Mouse (Mus musculus): ENCODE data around the gene Scgb1b30. TPM values are rescaled to one million over a fixed set of nuclear protein-coding genes. Genes with fewer than 3 reads are reported as not detected.
"Not testable (repeated sequence)": the region's sequence is repeated elsewhere in the genome, so short reads cannot be mapped to it uniquely, and the experiment has no call there.

Scgb1b30 gene
- polyA plus RNA-seq (2015; fragmentation: Nextera tagmentation; extraction: Ambion mirVana): not detected in 2 replicates

- no peak for ATAC-seq (ENCODE audit: insufficient number of reproducible peaks, low FRiP score, low TSS enrichment, low read depth)
- Histone ChIP-seq H3K9ac (no peak within 1 kb of the TSS), H3K4me2 (no peak within 1 kb of the TSS), H3K27me3 (no peaks in the 10 kb centered on the region), H3K4me1 (no peaks in the 10 kb centered on the region), H3K27ac (no peak within 1 kb of the TSS), H3K4me3 (no peak within 1 kb of the TSS), H3K36me3 (no peaks in the 10 kb centered on the region), H3K9me3 (no peaks in the 10 kb centered on the region)
- 75% methylated on average over 3 of the region's 3 CpGs for WGBS
Observed at GRCm38 (mm10) chr7:34094911-34095481, at the start of gene Scgb1b30. Scgb1b30 (plus strand) TSS chr7:34095431.

- H3K4me1 ChIP-seq; H3K27ac ChIP-seq; H3K4me2 ChIP-seq; H3K9me3 ChIP-seq; H3K4me3 ChIP-seq; ATAC-seq (ENCODE audit: insufficient number of reproducible peaks, low FRiP score, low TSS enrichment, low read depth); H3K36me3 ChIP-seq; H3K27me3 ChIP-seq; H3K9ac ChIP-seq: not testable (repeated sequence)
- WGBS: 74% methylated on average over 5 of the region's 5 CpGs
Observed at GRCm38 (mm10) chr7:34068132-34068531, 27.1 kb upstream of the Scgb1b30 start.

- WGBS: 72% methylated on average over 2 of the region's 2 CpGs
- H3K4me3 ChIP-seq: no peak overlapping the region
- H3K36me3 ChIP-seq: no peaks in the 10 kb centered on the region
- no peak for ATAC-seq (ENCODE audit: insufficient number of reproducible peaks, low FRiP score, low TSS enrichment, low read depth)
- H3K4me1 ChIP-seq: no peaks in the 10 kb centered on the region
- no peak overlapping the region for H3K27ac ChIP-seq
- H3K9ac ChIP-seq: no peak overlapping the region
- no peaks in the 10 kb centered on the region for H3K9me3 ChIP-seq
- H3K4me2 ChIP-seq: no peak overlapping the region
- H3K27me3 ChIP-seq: no peaks in the 10 kb centered on the region
Observed at GRCm38 (mm10) chr7:34100002-34100401, 4.8 kb downstream of the Scgb1b30 start.

GRCm38 (mm10) chr7:34101276-34101675, 6.0 kb downstream of the Scgb1b30 start:
- H3K27ac ChIP-seq: no peak overlapping the region
- no peak overlapping the region for H3K4me2 ChIP-seq
- no peak for ATAC-seq (ENCODE audit: insufficient number of reproducible peaks, low FRiP score, low TSS enrichment, low read depth)
- H3K27me3 ChIP-seq: no peaks in the 10 kb centered on the region
- H3K4me3 ChIP-seq: no peak overlapping the region
- no peaks in the 10 kb centered on the region for H3K9me3 ChIP-seq
- H3K9ac ChIP-seq: no peak overlapping the region
- H3K36me3 ChIP-seq: no peaks in the 10 kb centered on the region
- no peaks in the 10 kb centered on the region for H3K4me1 ChIP-seq

GRCm38 (mm10) chr7:34109190-34109589, 14.0 kb downstream of the Scgb1b30 start:
- H3K36me3 ChIP-seq: peaks cover 47% of the 10 kb centered on the region
- H3K4me2 ChIP-seq: no peak overlapping the region
- no peak overlapping the region for H3K4me3 ChIP-seq
- no peaks in the 10 kb centered on the region for H3K9me3 ChIP-seq
- H3K4me1 ChIP-seq: peaks cover 7% of the 10 kb centered on the region; the same call in 1 of the 2 replicates
- H3K9ac ChIP-seq: no peak overlapping the region
- H3K27ac ChIP-seq: peak overlapping the region; percentile 22; the same call in 1 of the 2 replicates
- no peaks in the 10 kb centered on the region for H3K27me3 ChIP-seq
- no peak for ATAC-seq (ENCODE audit: insufficient number of reproducible peaks, low FRiP score, low TSS enrichment, low read depth)
- WGBS: 67% methylated on average over 5 of the region's 5 CpGs

GRCm38 (mm10) chr7:34116601-34117000, 21.4 kb downstream of the Scgb1b30 start:
- H3K27ac ChIP-seq: no peak overlapping the region
- no peak for ATAC-seq (ENCODE audit: insufficient number of reproducible peaks, low FRiP score, low TSS enrichment, low read depth)
- H3K4me1 ChIP-seq: peaks cover 5% of the 10 kb centered on the region; the same call in 1 of the 2 replicates
- no peak overlapping the region for H3K4me3 ChIP-seq
- H3K9me3 ChIP-seq: no peaks in the 10 kb centered on the region
- WGBS: 86% methylated on average over 3 of the region's 3 CpGs
- no peaks in the 10 kb centered on the region for H3K27me3 ChIP-seq
- H3K36me3 ChIP-seq: peaks cover 67% of the 10 kb centered on the region
- H3K4me2 ChIP-seq: no peak overlapping the region
- no peak overlapping the region for H3K9ac ChIP-seq

- not testable (repeated sequence) for ATAC-seq (ENCODE audit: insufficient number of reproducible peaks, low FRiP score, low TSS enrichment, low read depth); H3K4me3 ChIP-seq; H3K4me1 ChIP-seq; H3K9me3 ChIP-seq; H3K4me2 ChIP-seq; H3K27me3 ChIP-seq; H3K27ac ChIP-seq; H3K9ac ChIP-seq
- H3K36me3 ChIP-seq: peaks cover 40% of the 10 kb centered on the region
- WGBS: 11% methylated on average over 1 of the region's 1 CpGs
Observed at GRCm38 (mm10) chr7:34120636-34121035, 25.4 kb downstream of the Scgb1b30 start.

- Histone ChIP-seq H3K27me3 (no peaks in the 10 kb centered on the region), H3K9ac (no peak overlapping the region), H3K4me1 (peaks cover 5% of the 10 kb centered on the region; the same call in 1 of the 2 replicates), H3K4me3 (no peak overlapping the region), H3K9me3 (no peaks in the 10 kb centered on the region), H3K4me2 (no peak overlapping the region), H3K27ac (no peak overlapping the region), H3K36me3 (peaks cover 37% of the 10 kb centered on the region)
- no peak for ATAC-seq (ENCODE audit: insufficient number of reproducible peaks, low FRiP score, low TSS enrichment, low read depth)
- 77% methylated on average over 6 of the region's 6 CpGs for whole genome bisulfite sequencing
Observed at GRCm38 (mm10) chr7:34122987-34123720, 27.9 kb downstream of the Scgb1b30 start.

- Histone ChIP-seq H3K36me3 (peaks cover 28% of the 10 kb centered on the region), H3K4me3 (no peak overlapping the region), H3K9ac (no peak overlapping the region), H3K4me2 (no peak overlapping the region), H3K4me1 (peaks cover 9% of the 10 kb centered on the region), H3K27ac (no peak overlapping the region), H3K9me3 (no peaks in the 10 kb centered on the region), H3K27me3 (no peaks in the 10 kb centered on the region)
- 89% methylated on average over 9 of the region's 9 CpGs for WGBS
- no peak for ATAC-seq (ENCODE audit: insufficient number of reproducible peaks, low FRiP score, low TSS enrichment, low read depth)
Observed at GRCm38 (mm10) chr7:34125346-34125745, 30.1 kb downstream of the Scgb1b30 start.

GRCm38 (mm10) chr7:34126291-34126690, 31.1 kb downstream of the Scgb1b30 start:
- WGBS: 85% methylated on average over 3 of the region's 3 CpGs
- H3K4me1 ChIP-seq: peaks cover 13% of the 10 kb centered on the region
- H3K27ac ChIP-seq: no peak overlapping the region
- H3K36me3 ChIP-seq: peaks cover 28% of the 10 kb centered on the region
- ATAC-seq (ENCODE audit: insufficient number of reproducible peaks, low FRiP score, low TSS enrichment, low read depth): no peak
- no peaks in the 10 kb centered on the region for H3K9me3 ChIP-seq
- H3K4me2 ChIP-seq: no peak overlapping the region
- no peaks in the 10 kb centered on the region for H3K27me3 ChIP-seq
- H3K9ac ChIP-seq: no peak overlapping the region
- H3K4me3 ChIP-seq: no peak overlapping the region

GRCm38 (mm10) chr7:34131118-34131517, 35.9 kb downstream of the Scgb1b30 start:
- Histone ChIP-seq H3K4me2 (peak overlapping the region; percentile 67), H3K27ac (no peak overlapping the region), H3K9me3 (no peaks in the 10 kb centered on the region), H3K4me3 (peak overlapping the region; percentile 92), H3K27me3 (no peaks in the 10 kb centered on the region), H3K4me1 (peaks cover 28% of the 10 kb centered on the region), H3K9ac (no peak overlapping the region), H3K36me3 (peaks cover 16% of the 10 kb centered on the region)
- 52% methylated on average over 3 of the region's 3 CpGs for WGBS
- ATAC-seq (ENCODE audit: insufficient number of reproducible peaks, low FRiP score, low TSS enrichment, low read depth): no peak

- no peaks in the 10 kb centered on the region for H3K9me3 ChIP-seq
- peak overlapping the region; percentile 92 for H3K9ac ChIP-seq
- ATAC-seq (ENCODE audit: insufficient number of reproducible peaks, low FRiP score, low TSS enrichment, low read depth): no peak
- H3K4me3 ChIP-seq: peak overlapping the region; percentile 92
- peak overlapping the region; percentile 67 for H3K4me2 ChIP-seq
- peaks cover 9% of the 10 kb centered on the region for H3K36me3 ChIP-seq
- H3K27ac ChIP-seq: peak overlapping the region; percentile 89; the same call in 1 of the 2 replicates
- no peaks in the 10 kb centered on the region for H3K27me3 ChIP-seq
- WGBS: 4% methylated on average over 3 of the region's 3 CpGs
- peaks cover 28% of the 10 kb centered on the region for H3K4me1 ChIP-seq
Observed at GRCm38 (mm10) chr7:34131959-34132354, 36.7 kb downstream of the Scgb1b30 start.

Data from limb, embryonic 15.5 days (tissue).